Mouse (Mus musculus): ENCODE measurements at regions not wholly inside any gene's neighbourhood (a gene's known extent, or its start where the extent isn't known, plus 50 kb on each side); places are given as distances from the start of the nearest gene placed in this dataset.

GRCm38 (mm10) chr10:125530876-125531275 is 141.6 kb upstream of the Slc16a7 start:
- no peak for TF ChIP-seq CTCF (IDR thresholded peaks at IDR 0.05; ENCODE audit: extremely low read depth, insufficient read depth, insufficient read length, insufficient replicate concordance)
- no peak for TF ChIP-seq POLR2A (IDR thresholded peaks at IDR 0.05; ENCODE audit: low read depth, low read length)

Data from spleen, adult 2 months (tissue).